Mouse (Mus musculus): ENCODE results near the gene Lrrk1. TPM values are rescaled to one million over a fixed set of nuclear protein-coding genes. Genes with fewer than 3 reads are reported as not detected.

Gene Lrrk1
- total and polyA plus RNA-seq, 2 experiments = 7.4 to 15.0 TPM

- no peak overlapping the region for H3K9ac ChIP-seq (ENCODE audit: low read depth, low read length)
- H3K27me3 ChIP-seq (ENCODE audit: control insufficient read depth, insufficient read depth, low read length) = no peaks in the 10 kb centered on the region
- H3K4me3 ChIP-seq (ENCODE audit: insufficient read depth, low read depth, low read length) = no peak overlapping the region
- H3K36me3 ChIP-seq (ENCODE audit: control insufficient read depth, insufficient read depth, low read length) = peaks cover 7% of the 10 kb centered on the region
- no peak for DNase-seq (ENCODE audit: extremely low read depth, low read depth, low spot score)
- no peaks in the 10 kb centered on the region; the same call in 1 of the 2 replicates for H3K4me1 ChIP-seq (ENCODE audit: control insufficient read depth, insufficient read depth, low read length)
- no peak overlapping the region for H3K27ac ChIP-seq (replicated peaks; ENCODE audit: insufficient read depth, low read depth, low read length)
- no peaks in the 10 kb centered on the region for H3K79me2 ChIP-seq (ENCODE audit: control insufficient read depth, insufficient read depth, low read length)
- TF ChIP-seq CTCF (IDR thresholded peaks at IDR 0.05; ENCODE audit: low read depth, low read length) (no peak), POLR2A (IDR thresholded peaks at IDR 0.05; ENCODE audit: extremely low read depth, insufficient read depth, low read length) (no peak)
- 72% methylated on average over 7 of the region's 7 CpGs for WGBS
Measured at GRCm38 (mm10) chr7:66260763-66261390, 127.3 kb downstream of the Lrrk1 start.

DNA sequence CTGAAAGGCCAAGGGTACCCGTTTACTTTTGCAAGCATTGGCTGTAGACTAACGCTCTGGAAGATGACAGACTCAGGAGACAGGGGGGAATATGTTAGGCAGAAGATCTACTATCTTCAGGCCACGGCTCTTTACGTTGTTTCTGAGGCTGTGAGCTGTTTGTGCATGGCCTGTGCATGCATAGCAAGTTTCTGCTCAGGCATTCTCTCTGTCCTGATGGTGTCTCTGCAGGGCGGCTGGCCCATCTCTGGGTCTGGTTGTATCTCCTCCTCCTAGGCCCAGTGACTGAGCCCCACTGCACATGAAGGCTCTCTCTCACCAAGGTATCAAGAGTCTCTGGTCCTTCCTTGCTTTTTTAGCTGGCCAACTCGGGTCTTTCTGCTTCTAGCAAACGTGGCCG is 127.9 kb downstream of the Lrrk1 start:
- Histone ChIP-seq H3K4me3 (ENCODE audit: insufficient read depth, low read depth, low read length) (no peak overlapping the region), H3K27me3 (ENCODE audit: control insufficient read depth, insufficient read depth, low read length) (no peaks in the 10 kb centered on the region), H3K79me2 (ENCODE audit: control insufficient read depth, insufficient read depth, low read length) (no peaks in the 10 kb centered on the region), H3K4me1 (ENCODE audit: control insufficient read depth, insufficient read depth, low read length) (no peaks in the 10 kb centered on the region; the same call in 1 of the 2 replicates), H3K27ac (replicated peaks; ENCODE audit: insufficient read depth, low read depth, low read length) (no peak overlapping the region), H3K36me3 (ENCODE audit: control insufficient read depth, insufficient read depth, low read length) (peaks cover 3% of the 10 kb centered on the region; the same call in 1 of the 2 replicates), H3K9ac (ENCODE audit: low read depth, low read length) (no peak overlapping the region)
- WGBS = 89% methylated on average over 8 of the region's 8 CpGs
- TF ChIP-seq CTCF (IDR thresholded peaks at IDR 0.05; ENCODE audit: low read depth, low read length) = no peak
- no peak for TF ChIP-seq POLR2A (IDR thresholded peaks at IDR 0.05; ENCODE audit: extremely low read depth, insufficient read depth, low read length)
- no peak for DNase-seq (ENCODE audit: extremely low read depth, low read depth, low spot score)

DNA sequence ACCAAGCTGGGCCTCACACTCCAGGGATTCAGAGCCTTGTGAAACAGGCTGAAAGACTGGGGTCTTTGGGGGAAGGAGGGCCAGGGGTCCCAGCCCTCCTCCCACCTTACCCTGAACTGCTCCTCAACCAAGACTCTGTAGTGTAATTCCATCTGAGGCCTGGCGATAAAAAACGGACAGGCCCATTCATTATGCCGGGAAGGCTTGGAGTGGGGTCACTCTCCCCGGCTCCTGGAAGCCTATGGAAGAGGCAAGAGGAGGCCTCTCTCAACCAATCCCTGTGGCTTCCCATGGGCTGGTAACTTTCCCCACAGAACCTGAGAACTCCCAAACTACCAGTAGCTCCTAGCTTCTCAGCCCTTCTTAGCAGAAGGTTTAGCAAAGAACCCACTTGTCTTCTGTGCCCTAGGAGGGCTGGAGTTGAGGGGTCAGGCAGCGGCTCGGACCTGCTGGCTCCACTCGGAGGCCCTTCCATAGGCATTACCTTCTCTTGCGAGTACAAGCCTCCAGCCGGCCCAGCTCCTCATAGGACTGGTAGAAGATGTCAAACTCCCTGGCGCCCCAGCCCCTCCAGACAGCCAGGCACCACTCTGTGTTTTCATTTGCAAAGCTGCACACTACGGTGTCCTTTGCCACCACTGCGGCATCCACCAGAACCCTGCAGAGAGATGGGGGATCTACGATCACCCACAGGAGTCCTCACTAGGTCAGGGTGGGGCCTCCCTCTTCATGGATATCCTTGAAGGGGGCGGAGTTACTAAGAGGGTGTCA is 128.5 kb downstream of the Lrrk1 start:
- Histone ChIP-seq H3K4me3 (ENCODE audit: insufficient read depth, low read depth, low read length) (no peak overlapping the region), H3K79me2 (ENCODE audit: control insufficient read depth, insufficient read depth, low read length) (no peaks in the 10 kb centered on the region), H3K9ac (ENCODE audit: low read depth, low read length) (no peak overlapping the region), H3K36me3 (ENCODE audit: control insufficient read depth, insufficient read depth, low read length) (0 out of 2 replicates have a peak, but pooled peaks cover 2% of the 10 kb centered on the region), H3K4me1 (ENCODE audit: control insufficient read depth, insufficient read depth, low read length) (no peaks in the 10 kb centered on the region; the same call in 1 of the 2 replicates), H3K27me3 (ENCODE audit: control insufficient read depth, insufficient read depth, low read length) (no peaks in the 10 kb centered on the region), H3K27ac (replicated peaks; ENCODE audit: insufficient read depth, low read depth, low read length) (peak overlapping the region; percentile 31; the same call in 1 of the 2 replicates)
- 94% methylated on average over 14 of the region's 14 CpGs for WGBS
- TF ChIP-seq CTCF (IDR thresholded peaks at IDR 0.05; ENCODE audit: low read depth, low read length) (no peak), POLR2A (IDR thresholded peaks at IDR 0.05; ENCODE audit: extremely low read depth, insufficient read depth, low read length) (no peak)
- no peak for DNase-seq (ENCODE audit: extremely low read depth, low read depth, low spot score)

DNA sequence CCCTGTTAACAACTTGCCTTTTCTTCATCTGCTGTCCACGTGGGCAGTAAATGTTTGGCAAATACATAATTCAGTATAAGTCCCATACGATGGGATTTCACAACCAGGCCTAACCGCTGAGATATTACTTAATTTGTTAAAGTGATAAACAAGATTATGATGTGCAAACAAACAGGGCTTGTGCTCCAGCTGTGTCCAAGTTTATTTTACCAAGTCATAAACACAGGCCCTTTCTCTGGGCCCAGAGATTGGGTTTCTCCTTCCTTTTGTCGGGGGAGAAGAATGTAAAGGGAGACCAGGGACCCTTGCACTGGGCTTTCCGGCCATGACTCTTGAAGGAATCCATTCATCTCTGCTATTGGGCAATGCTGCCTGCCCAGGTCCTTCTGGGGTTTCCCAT is 129.2 kb downstream of the Lrrk1 start:
- TF ChIP-seq POLR2A (IDR thresholded peaks at IDR 0.05; ENCODE audit: extremely low read depth, insufficient read depth, low read length) (no peak), CTCF (IDR thresholded peaks at IDR 0.05; ENCODE audit: low read depth, low read length) (no peak)
- peak overlapping the region; percentile 31 for H3K27ac ChIP-seq (replicated peaks; ENCODE audit: insufficient read depth, low read depth, low read length)
- WGBS = 74% methylated on average over 5 of the region's 5 CpGs
- DNase-seq (ENCODE audit: extremely low read depth, low read depth, low spot score) = no peak
- H3K79me2 ChIP-seq (ENCODE audit: control insufficient read depth, insufficient read depth, low read length) = no peaks in the 10 kb centered on the region
- no peak overlapping the region for H3K9ac ChIP-seq (ENCODE audit: low read depth, low read length)
- no peaks in the 10 kb centered on the region; the same call in 1 of the 2 replicates for H3K4me1 ChIP-seq (ENCODE audit: control insufficient read depth, insufficient read depth, low read length)
- 0 out of 2 replicates have a peak, but pooled peaks cover 2% of the 10 kb centered on the region for H3K36me3 ChIP-seq (ENCODE audit: control insufficient read depth, insufficient read depth, low read length)
- H3K27me3 ChIP-seq (ENCODE audit: control insufficient read depth, insufficient read depth, low read length) = no peaks in the 10 kb centered on the region
- H3K4me3 ChIP-seq (ENCODE audit: insufficient read depth, low read depth, low read length) = no peak overlapping the region

GRCm38 (mm10) chr7:66257232-66257631 is 130.9 kb downstream of the Lrrk1 start:
- H3K27ac ChIP-seq (replicated peaks; ENCODE audit: insufficient read depth, low read depth, low read length) = no peak overlapping the region
- no peaks in the 10 kb centered on the region for H3K79me2 ChIP-seq (ENCODE audit: control insufficient read depth, insufficient read depth, low read length)
- no peak overlapping the region for H3K4me3 ChIP-seq (ENCODE audit: insufficient read depth, low read depth, low read length)
- WGBS = 85% methylated on average over 5 of the region's 5 CpGs
- no peaks in the 10 kb centered on the region for H3K27me3 ChIP-seq (ENCODE audit: control insufficient read depth, insufficient read depth, low read length)
- TF ChIP-seq CTCF (IDR thresholded peaks at IDR 0.05; ENCODE audit: low read depth, low read length) (no peak), POLR2A (IDR thresholded peaks at IDR 0.05; ENCODE audit: extremely low read depth, insufficient read depth, low read length) (no peak)
- peak; percentile 45 for DNase-seq (ENCODE audit: extremely low read depth, low read depth, low spot score)
- no peaks in the 10 kb centered on the region; the same call in 1 of the 2 replicates for H3K4me1 ChIP-seq (ENCODE audit: control insufficient read depth, insufficient read depth, low read length)
- H3K36me3 ChIP-seq (ENCODE audit: control insufficient read depth, insufficient read depth, low read length) = 0 out of 2 replicates have a peak, but pooled peaks cover 2% of the 10 kb centered on the region
- no peak overlapping the region for H3K9ac ChIP-seq (ENCODE audit: low read depth, low read length)
